Mouse (Mus musculus): ENCODE results near the gene Zkscan8. TPM values are rescaled to one million over a fixed set of nuclear protein-coding genes. Genes with fewer than 3 reads are reported as not detected.
"Not testable (repeated sequence)": the region's sequence is repeated elsewhere in the genome, so short reads cannot be mapped to it uniquely, and the experiment has no call there.

Zkscan8 gene
- polyA plus RNA-seq, 1 experiment from 2014 or later: 1.6 TPM

DNA sequence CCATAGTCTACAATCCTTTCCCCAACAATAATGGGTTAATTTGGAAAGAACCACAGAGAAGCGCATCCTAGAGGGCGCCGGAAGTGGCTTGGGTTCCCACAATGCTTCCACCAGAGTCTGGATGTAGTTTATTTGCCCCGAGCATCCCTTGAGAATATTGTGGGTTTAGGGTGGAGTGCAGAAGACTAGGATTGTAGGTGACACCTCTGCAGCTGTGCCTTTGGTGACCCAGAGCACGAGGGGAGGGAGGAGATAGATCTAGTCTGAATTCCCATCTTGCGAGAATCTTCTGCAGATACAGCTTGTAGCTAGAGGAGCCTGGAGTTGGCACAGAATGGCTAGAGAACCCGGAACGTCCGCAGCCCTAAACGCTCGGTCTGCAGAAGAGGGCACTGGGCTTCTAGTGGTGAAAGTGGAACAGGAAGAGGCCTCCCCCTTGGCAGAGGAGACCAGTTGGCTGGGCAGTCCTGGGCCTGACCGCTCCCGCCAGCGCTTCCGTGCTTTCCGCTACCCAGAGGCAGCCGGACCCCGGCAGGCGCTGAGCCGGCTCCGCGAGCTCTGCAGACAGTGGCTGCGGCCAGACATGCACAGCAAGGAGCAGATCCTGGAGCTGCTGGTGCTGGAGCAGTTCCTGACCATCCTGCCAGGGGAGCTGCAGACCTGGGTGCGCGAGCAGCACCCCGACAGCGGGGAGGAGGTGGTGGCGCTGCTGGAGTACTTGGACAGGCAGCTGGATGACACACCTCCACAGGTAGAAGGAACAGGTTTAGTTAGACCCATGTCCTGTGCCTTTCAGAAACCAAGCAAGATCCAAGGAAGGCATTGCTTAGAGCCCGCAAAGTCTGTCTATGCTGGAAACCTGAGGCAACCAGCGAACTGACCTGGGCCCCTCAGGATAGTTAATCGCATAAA, 51.9 kb downstream of the Zkscan8 start, which contains the start of the genes Zkscan4 and Gm10065:
Gene Zkscan4, plus strand, starts transcription at position 149 of the 912 bp plus-strand sequence.
Gene Gm10065, minus strand, starts transcription at position 683 of the 912 bp plus-strand sequence.
- Histone ChIP-seq H3K4me2 (replicated peaks; ENCODE audit: low read depth) (peak within 1 kb of the TSS; percentile 80), H3K9ac (ENCODE audit: low read depth, low read length) (peak within 1 kb of the TSS; percentile 45), H3K27ac (ENCODE audit: low read depth, low read length) (peak within 1 kb of the TSS; percentile 57), H3K4me3 (ENCODE audit: low read depth, low read length) (peak within 1 kb of the TSS; percentile 59)
- TF ChIP-seq CTCF (IDR thresholded peaks at IDR 0.05; ENCODE audit: low read depth): peak; percentile 35; the same call in 1 of the 2 replicates
- not testable (repeated sequence) for H3K9me3 ChIP-seq (ENCODE audit: control insufficient read depth); H3K27me3 ChIP-seq (replicated peaks; ENCODE audit: control insufficient read depth, insufficient read depth, low read length); H3K4me1 ChIP-seq (replicated peaks; ENCODE audit: control insufficient read depth, insufficient read depth, low read length); H3K36me3 ChIP-seq (ENCODE audit: control insufficient read depth, insufficient read depth)
- ATAC-seq: peak; percentile 76
- 3% methylated on average over 30 of the region's 31 CpGs for WGBS

DNA sequence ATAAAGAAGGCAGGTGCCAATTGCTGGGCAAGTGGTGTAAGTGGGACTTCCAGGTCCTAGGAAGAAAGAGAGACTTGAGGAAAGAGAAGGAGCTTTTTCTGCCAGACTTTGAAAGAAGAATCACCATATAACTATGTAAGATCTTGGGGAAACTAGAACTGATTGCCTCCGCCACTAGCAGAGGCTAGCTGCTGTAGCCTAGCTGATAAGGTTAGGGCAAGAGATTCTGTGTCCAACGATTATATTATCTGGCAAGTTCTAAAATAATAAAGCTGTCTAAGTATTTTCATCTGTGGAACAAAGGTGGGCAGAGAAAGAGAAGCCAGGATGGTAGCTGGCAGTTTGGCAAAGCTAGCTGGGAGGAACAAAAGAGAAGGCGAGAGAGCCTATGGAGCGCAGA, 58.5 kb downstream of the Zkscan8 start:
- 0 out of 2 replicates have a peak, but pooled peaks cover 6% of the 10 kb centered on the region for H3K4me1 ChIP-seq (replicated peaks; ENCODE audit: control insufficient read depth, insufficient read depth, low read length)
- 39% methylated on average over 4 of the region's 4 CpGs for WGBS
- no peaks in the 10 kb centered on the region for H3K36me3 ChIP-seq (ENCODE audit: control insufficient read depth, insufficient read depth)
- H3K9me3 ChIP-seq (ENCODE audit: control insufficient read depth): no peaks in the 10 kb centered on the region
- H3K4me3 ChIP-seq (ENCODE audit: low read depth, low read length): no peak overlapping the region
- no peak for TF ChIP-seq CTCF (IDR thresholded peaks at IDR 0.05; ENCODE audit: low read depth)
- no peak for ATAC-seq
- H3K27me3 ChIP-seq (replicated peaks; ENCODE audit: control insufficient read depth, insufficient read depth, low read length): no peaks in the 10 kb centered on the region
- no peak overlapping the region for H3K9ac ChIP-seq (ENCODE audit: low read depth, low read length)
- no peak overlapping the region for H3K27ac ChIP-seq (ENCODE audit: low read depth, low read length)
- no peak overlapping the region for H3K4me2 ChIP-seq (replicated peaks; ENCODE audit: low read depth)

DNA sequence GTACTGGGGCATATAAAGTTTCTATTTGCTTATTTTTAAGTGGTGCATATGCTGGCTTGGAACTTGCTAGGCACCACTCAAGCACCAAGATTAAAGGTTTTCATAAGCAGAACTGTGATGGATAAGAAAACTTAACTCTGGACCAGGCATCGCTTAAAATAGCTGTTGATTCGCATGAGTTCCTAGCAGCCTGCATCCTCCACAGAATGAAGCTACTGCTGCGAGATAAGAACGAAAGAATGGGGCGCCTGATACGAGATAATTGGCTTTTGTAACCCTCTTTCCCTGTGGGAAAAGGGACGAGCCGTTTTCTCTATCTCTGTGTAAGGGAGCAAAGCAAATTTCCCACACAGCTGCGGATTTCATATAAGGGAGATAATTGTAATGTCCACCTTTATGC, 61.8 kb downstream of the Zkscan8 start:
- Histone ChIP-seq H3K4me1 (replicated peaks; ENCODE audit: control insufficient read depth, insufficient read depth, low read length) (0 out of 2 replicates have a peak, but pooled peaks cover 8% of the 10 kb centered on the region), H3K36me3 (ENCODE audit: control insufficient read depth, insufficient read depth) (no peaks in the 10 kb centered on the region), H3K27me3 (replicated peaks; ENCODE audit: control insufficient read depth, insufficient read depth, low read length) (no peaks in the 10 kb centered on the region), H3K4me2 (replicated peaks; ENCODE audit: low read depth) (peak overlapping the region; percentile 94; the same call in 1 of the 2 replicates), H3K9ac (ENCODE audit: low read depth, low read length) (no peak overlapping the region), H3K4me3 (ENCODE audit: low read depth, low read length) (no peak overlapping the region), H3K27ac (ENCODE audit: low read depth, low read length) (no peak overlapping the region), H3K9me3 (ENCODE audit: control insufficient read depth) (no peaks in the 10 kb centered on the region)
- TF ChIP-seq CTCF (IDR thresholded peaks at IDR 0.05; ENCODE audit: low read depth): no peak
- WGBS: 45% methylated on average over 9 of the region's 9 CpGs
- no peak for ATAC-seq

DNA sequence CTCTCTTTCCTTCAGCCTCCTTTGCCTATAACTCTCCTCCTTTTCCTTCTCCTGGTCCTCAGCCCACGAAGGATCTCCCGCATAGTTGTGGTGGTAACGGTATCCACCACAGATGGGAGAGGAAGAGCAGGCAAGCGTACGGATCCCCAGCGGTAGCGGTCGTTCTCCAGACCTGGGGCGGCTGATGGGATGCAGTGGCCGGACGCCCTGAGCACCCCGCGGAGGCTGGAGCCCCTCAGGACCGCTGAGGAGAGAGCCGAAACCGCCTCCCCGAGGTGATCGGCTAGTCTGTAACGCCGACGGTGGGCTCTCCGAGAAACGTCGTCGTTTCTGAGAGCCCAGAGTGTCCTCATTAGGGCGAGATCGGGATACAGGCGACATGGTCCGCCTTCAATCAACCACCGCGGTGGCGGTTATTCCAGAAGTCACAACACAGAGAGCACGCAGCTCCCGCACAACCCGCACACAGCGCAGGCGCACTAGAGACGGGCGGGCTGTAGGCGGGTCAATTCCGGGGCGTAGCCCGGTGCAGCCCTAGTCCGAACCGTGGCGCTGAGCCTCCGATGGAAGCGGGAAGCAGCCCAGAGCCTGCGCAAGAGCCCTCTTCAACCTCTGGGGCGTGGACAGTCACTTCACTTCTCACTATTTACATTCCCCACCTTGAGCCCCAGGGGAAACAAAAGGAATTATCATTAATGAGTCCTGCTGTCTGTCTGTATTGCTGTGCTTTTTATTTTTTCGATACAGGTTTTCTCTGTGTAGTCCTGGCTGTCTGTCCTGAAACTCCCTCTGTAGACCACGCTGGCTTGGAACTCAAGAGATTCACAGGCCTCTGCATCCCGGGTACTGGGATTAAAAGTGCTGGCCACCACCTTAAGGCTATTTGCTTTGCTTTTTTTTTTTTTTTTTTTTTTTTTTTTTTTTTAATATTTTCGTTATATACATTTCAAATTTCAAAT, 62.6 kb downstream of the Zkscan8 start, which contains the start of gene Nkapl:
Gene Nkapl, minus strand, starts transcription at position 449 of the 959 bp plus-strand sequence.
- Histone ChIP-seq H3K4me3 (ENCODE audit: low read depth, low read length) (peak within 1 kb of the TSS; percentile 63), H3K4me1 (replicated peaks; ENCODE audit: control insufficient read depth, insufficient read depth, low read length) (0 out of 2 replicates have a peak, but pooled peaks cover 8% of the 10 kb centered on the region), H3K27me3 (replicated peaks; ENCODE audit: control insufficient read depth, insufficient read depth, low read length) (no peaks in the 10 kb centered on the region), H3K27ac (ENCODE audit: low read depth, low read length) (no peak within 1 kb of the TSS; the same call in 1 of the 2 replicates), H3K4me2 (replicated peaks; ENCODE audit: low read depth) (peak within 1 kb of the TSS; percentile 94), H3K36me3 (ENCODE audit: control insufficient read depth, insufficient read depth) (no peaks in the 10 kb centered on the region), H3K9ac (ENCODE audit: low read depth, low read length) (peak within 1 kb of the TSS; percentile 64), H3K9me3 (ENCODE audit: control insufficient read depth) (no peaks in the 10 kb centered on the region)
- WGBS: under 1% methylated on average over 54 of the region's 54 CpGs
- peak; percentile 96 for ATAC-seq
- TF ChIP-seq CTCF (IDR thresholded peaks at IDR 0.05; ENCODE audit: low read depth): no peak

DNA sequence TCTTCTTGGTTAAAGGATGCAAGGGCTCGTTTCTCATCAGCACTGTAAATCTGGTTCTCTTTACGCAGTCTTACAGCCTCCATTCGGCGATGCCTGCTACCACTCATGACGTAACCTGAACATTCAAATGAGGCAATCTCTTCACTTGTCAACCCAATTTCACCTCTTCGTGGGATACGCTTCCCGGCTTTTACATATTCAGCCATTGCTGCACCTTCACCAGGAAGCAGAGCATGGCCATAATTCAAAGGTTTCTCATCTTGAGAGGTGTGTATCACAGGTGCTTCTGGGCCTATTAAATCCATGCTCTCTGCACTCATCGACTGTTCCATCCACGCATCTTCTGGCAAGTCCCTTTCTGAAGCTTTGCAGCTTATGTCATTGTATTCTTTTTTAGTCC, 63.6 kb downstream of the Zkscan8 start:
- no peak overlapping the region for H3K4me2 ChIP-seq (replicated peaks; ENCODE audit: low read depth)
- no peak overlapping the region for H3K9ac ChIP-seq (ENCODE audit: low read depth, low read length)
- no peaks in the 10 kb centered on the region for H3K9me3 ChIP-seq (ENCODE audit: control insufficient read depth)
- no peak for TF ChIP-seq CTCF (IDR thresholded peaks at IDR 0.05; ENCODE audit: low read depth)
- 0 out of 2 replicates have a peak, but pooled peaks cover 8% of the 10 kb centered on the region for H3K4me1 ChIP-seq (replicated peaks; ENCODE audit: control insufficient read depth, insufficient read depth, low read length)
- no peak for ATAC-seq
- H3K27ac ChIP-seq (ENCODE audit: low read depth, low read length): no peak overlapping the region
- H3K36me3 ChIP-seq (ENCODE audit: control insufficient read depth, insufficient read depth): no peaks in the 10 kb centered on the region
- H3K4me3 ChIP-seq (ENCODE audit: low read depth, low read length): no peak overlapping the region
- no peaks in the 10 kb centered on the region for H3K27me3 ChIP-seq (replicated peaks; ENCODE audit: control insufficient read depth, insufficient read depth, low read length)
- WGBS: 88% methylated on average over 10 of the region's 10 CpGs

Other genes starting within 250 kb of the Zkscan8 start
- not detected in 2 replicates for gene Gpx5, start 238.4 kb downstream of the Zkscan8 start, polyA plus RNA-seq (2015; fragmentation: Nextera tagmentation; extraction: Ambion mirVana)
- gene Gpx6, start 219.0 kb downstream of the Zkscan8 start, polyA plus RNA-seq (2015; fragmentation: Nextera tagmentation; extraction: Ambion mirVana): not detected in 2 replicates
- gene Olfr1367, start 184.2 kb downstream of the Zkscan8 start, polyA plus RNA-seq (2015; fragmentation: Nextera tagmentation; extraction: Ambion mirVana): not detected in 2 replicates
- 3.5 and 3.9 TPM in 2 replicates for gene Zscan12, start 168.3 kb downstream of the Zkscan8 start, polyA plus RNA-seq (2015; fragmentation: Nextera tagmentation; extraction: Ambion mirVana)
- 37.1 and 40.6 TPM in 2 replicates for gene Zkscan3, start 128.4 kb downstream of the Zkscan8 start, polyA plus RNA-seq (2015; fragmentation: Nextera tagmentation; extraction: Ambion mirVana)
- 0.47 and 0.60 TPM in 2 replicates for gene Pgbd1, start 90.1 kb downstream of the Zkscan8 start, polyA plus RNA-seq (2015; fragmentation: Nextera tagmentation; extraction: Ambion mirVana)
- 11.4 and 14.7 TPM in 2 replicates for gene Zscan26, start 77.4 kb downstream of the Zkscan8 start, polyA plus RNA-seq (2015; fragmentation: Nextera tagmentation; extraction: Ambion mirVana)
- 2.1 and 2.7 TPM in 2 replicates for gene Nkapl, start 62.6 kb downstream of the Zkscan8 start, polyA plus RNA-seq (2015; fragmentation: Nextera tagmentation; extraction: Ambion mirVana)
- gene Zkscan4, start 52.2 kb downstream of the Zkscan8 start, polyA plus RNA-seq (2015; fragmentation: Nextera tagmentation; extraction: Ambion mirVana): 1.4 and 2.3 TPM in 2 replicates
- not detected in 2 replicates for gene Gm10065, start 51.7 kb downstream of the Zkscan8 start, polyA plus RNA-seq (2015; fragmentation: Nextera tagmentation; extraction: Ambion mirVana)
- 0.12 and 0.30 TPM in 2 replicates for gene AK157302, start 35.9 kb downstream of the Zkscan8 start, polyA plus RNA-seq (2015; fragmentation: Nextera tagmentation; extraction: Ambion mirVana)
- gene Gm11273, start 29.7 kb downstream of the Zkscan8 start, polyA plus RNA-seq (2015; fragmentation: Nextera tagmentation; extraction: Ambion mirVana): 14.1 and 19.3 TPM in 2 replicates
- 0.14 TPM in 1 of 2 replicates, not detected in the other for gene Olfr1366, start 11.7 kb upstream of the Zkscan8 start, polyA plus RNA-seq (2015; fragmentation: Nextera tagmentation; extraction: Ambion mirVana)
- gene Olfr1535, start 28.8 kb upstream of the Zkscan8 start, polyA plus RNA-seq (2015; fragmentation: Nextera tagmentation; extraction: Ambion mirVana): not detected in 2 replicates
- not detected in 2 replicates for gene Olfr1364, start 50.6 kb upstream of the Zkscan8 start, polyA plus RNA-seq (2015; fragmentation: Nextera tagmentation; extraction: Ambion mirVana)
- not detected in 2 replicates for gene Olfr1362, start 82.9 kb upstream of the Zkscan8 start, polyA plus RNA-seq (2015; fragmentation: Nextera tagmentation; extraction: Ambion mirVana)
- gene Olfr11, start 111.4 kb upstream of the Zkscan8 start, polyA plus RNA-seq (2015; fragmentation: Nextera tagmentation; extraction: Ambion mirVana): 0.04 TPM in 1 of 2 replicates, not detected in the other
- not detected in 2 replicates for gene Olfr1361, start 132.3 kb upstream of the Zkscan8 start, polyA plus RNA-seq (2015; fragmentation: Nextera tagmentation; extraction: Ambion mirVana)
- gene Olfr1360, start 146.3 kb upstream of the Zkscan8 start, polyA plus RNA-seq (2015; fragmentation: Nextera tagmentation; extraction: Ambion mirVana): not detected in 2 replicates
- not detected in 2 replicates for gene Olfr1359, start 167.0 kb upstream of the Zkscan8 start, polyA plus RNA-seq (2015; fragmentation: Nextera tagmentation; extraction: Ambion mirVana)
- gene Hist1h2bl, start 185.0 kb upstream of the Zkscan8 start, polyA plus RNA-seq (2015; fragmentation: Nextera tagmentation; extraction: Ambion mirVana): 1.9 TPM in 1 of 2 replicates, not detected in the other
- 6.1 and 12.0 TPM in 2 replicates for gene Hist1h2ai, start 185.3 kb upstream of the Zkscan8 start, polyA plus RNA-seq (2015; fragmentation: Nextera tagmentation; extraction: Ambion mirVana)
- gene Hist1h3h, start 186.5 kb upstream of the Zkscan8 start, polyA plus RNA-seq (2015; fragmentation: Nextera tagmentation; extraction: Ambion mirVana): 2.4 and 2.9 TPM in 2 replicates
- gene Hist1h2bm, start 190.9 kb upstream of the Zkscan8 start, polyA plus RNA-seq (2015; fragmentation: Nextera tagmentation; extraction: Ambion mirVana): 0.51 and 0.76 TPM in 2 replicates
- gene Hist1h4j, start 203.9 kb upstream of the Zkscan8 start, polyA plus RNA-seq (2015; fragmentation: Nextera tagmentation; extraction: Ambion mirVana): 0.40 and 0.42 TPM in 2 replicates
- gene Hist1h4k, start 219.4 kb upstream of the Zkscan8 start, polyA plus RNA-seq (2015; fragmentation: Nextera tagmentation; extraction: Ambion mirVana): 1.4 and 2.1 TPM in 2 replicates
- 5.0 and 9.5 TPM in 2 replicates for gene Hist1h2ak, start 222.7 kb upstream of the Zkscan8 start, polyA plus RNA-seq (2015; fragmentation: Nextera tagmentation; extraction: Ambion mirVana)
- 1.1 TPM in 2 replicates for gene Hist1h2bn, start 223.0 kb upstream of the Zkscan8 start, polyA plus RNA-seq (2015; fragmentation: Nextera tagmentation; extraction: Ambion mirVana)
- 7.3 and 8.1 TPM in 2 replicates for gene Hist1h1b, start 249.5 kb upstream of the Zkscan8 start, polyA plus RNA-seq (2015; fragmentation: Nextera tagmentation; extraction: Ambion mirVana)